Mouse (Mus musculus): ENCODE data around the gene Akt3.
A peak's percentile ranks its signal among the peaks of the same experiment; 100 is the strongest.

Gene Akt3

GRCm38 (mm10) chr1:177258034-177258342, at the start of gene Akt3:
Gene Akt3, minus strand, starts transcription at chr1:177258203.
- DNase-seq (ENCODE audit: low spot score): peak; percentile 18

GRCm38 (mm10) chr1:177307549-177307948, 49.5 kb upstream of the Akt3 start:
- no peak for DNase-seq (ENCODE audit: low spot score)

DNA sequence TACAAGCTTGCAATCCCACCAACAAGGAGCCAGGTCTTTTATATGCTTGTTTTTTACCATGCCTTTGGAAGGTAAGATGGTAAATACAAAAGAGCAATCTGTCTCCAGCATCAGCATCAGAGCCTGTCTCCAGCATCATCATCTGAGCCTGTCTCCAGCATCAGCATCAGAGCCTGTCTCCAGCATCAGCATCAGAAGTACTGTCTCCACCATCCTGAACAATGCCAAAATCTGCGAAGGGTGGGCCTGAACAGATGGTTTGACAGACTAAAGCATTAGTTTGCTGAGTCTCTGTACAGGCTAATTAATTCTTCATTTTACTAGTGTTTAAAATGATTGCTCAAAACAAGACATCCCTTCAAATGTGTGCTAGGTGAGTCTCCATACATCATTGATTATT, 40.2 kb upstream of the Akt3 start:
- DNase-seq (ENCODE audit: low spot score): no peak

- no peak for DNase-seq (ENCODE audit: low spot score)
Observed at GRCm38 (mm10) chr1:177286764-177287163, 28.8 kb upstream of the Akt3 start.

GRCm38 (mm10) chr1:177281925-177282324, 23.9 kb upstream of the Akt3 start:
- no peak for DNase-seq (ENCODE audit: low spot score)

DNA sequence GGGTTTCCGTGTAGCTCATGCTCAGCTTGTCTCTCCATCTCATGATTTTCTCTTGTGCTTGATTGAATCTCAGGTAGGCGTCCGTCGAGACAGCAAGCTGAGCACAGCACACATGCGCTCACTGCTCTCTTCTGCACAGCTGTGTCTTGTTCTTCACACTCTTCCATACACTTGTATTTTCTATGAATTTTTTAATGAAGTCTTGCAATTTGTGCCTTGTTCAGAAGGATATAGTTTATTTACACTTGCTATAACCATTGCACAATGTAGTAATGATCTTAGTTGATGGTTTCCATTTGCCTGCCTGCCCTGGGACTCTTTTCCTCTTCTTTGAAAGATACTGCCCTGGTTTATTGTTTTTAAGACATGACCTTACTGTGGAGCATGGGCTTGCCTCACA, 19.4 kb upstream of the Akt3 start:
- DNase-seq (ENCODE audit: low spot score): no peak

DNA sequence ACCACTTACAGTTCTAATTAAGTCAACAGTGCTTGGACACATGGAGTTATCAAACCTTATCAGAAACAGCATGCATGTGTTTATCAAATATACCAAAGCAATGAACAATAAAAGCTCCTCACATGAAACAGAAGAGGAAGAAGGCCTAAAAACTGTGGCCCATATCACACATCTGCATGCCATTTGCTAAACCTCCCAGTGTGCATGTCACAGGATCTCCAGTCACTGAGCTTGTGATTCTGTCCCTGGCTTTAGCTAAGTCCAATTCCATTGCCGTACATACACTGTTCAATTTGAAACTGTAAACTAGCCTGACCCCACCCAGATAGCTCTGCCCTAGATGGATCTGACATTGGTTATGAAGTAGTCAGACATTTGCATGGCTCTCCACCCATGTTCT, 9.6 kb upstream of the Akt3 start:
- DNase-seq (ENCODE audit: low spot score): no peak

DNA sequence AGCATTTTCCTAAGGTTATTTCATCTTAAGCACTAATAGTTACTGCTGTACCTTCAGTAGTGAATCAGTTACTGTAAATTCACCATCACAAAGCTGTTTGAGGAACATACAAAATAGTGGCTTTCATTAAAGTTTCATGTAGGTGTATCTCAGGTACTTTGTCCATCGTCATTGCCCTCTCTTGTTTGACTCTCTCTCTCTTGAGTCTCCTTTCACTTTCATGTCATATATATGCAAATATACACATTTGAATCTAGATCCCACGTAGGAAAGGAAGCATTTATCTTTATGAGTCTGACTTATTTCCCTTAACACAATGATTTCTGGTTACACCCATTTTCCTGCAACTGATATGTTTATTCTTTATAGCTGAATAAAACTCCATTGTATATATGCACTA, 4.9 kb upstream of the Akt3 start:
- no peak for DNase-seq (ENCODE audit: low spot score)

DNA sequence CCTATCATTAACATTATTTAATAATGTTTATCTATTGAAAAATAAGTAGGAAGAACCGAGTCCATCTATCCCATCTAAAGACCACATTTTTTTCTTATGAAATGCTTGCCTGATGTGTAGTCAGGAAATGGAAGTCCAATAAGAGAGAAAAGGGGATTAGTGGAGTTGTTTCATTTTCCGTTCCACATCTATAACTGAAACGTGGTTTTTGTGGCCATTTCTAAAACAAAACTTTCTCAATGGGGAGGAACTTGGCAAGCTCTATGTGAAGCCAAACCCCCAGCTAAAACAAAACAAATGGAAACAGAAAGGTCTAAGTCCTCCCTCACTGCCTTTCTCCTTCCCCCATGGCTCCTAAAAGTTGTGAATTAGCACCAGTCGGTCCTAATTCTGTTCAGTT, 2.8 kb upstream of the Akt3 start:
- DNase-seq (ENCODE audit: low spot score): no peak

GRCm38 (mm10) chr1:177259038-177259600, 1.1 kb upstream of the Akt3 start:
- DNase-seq (ENCODE audit: low spot score): no peak

DNA sequence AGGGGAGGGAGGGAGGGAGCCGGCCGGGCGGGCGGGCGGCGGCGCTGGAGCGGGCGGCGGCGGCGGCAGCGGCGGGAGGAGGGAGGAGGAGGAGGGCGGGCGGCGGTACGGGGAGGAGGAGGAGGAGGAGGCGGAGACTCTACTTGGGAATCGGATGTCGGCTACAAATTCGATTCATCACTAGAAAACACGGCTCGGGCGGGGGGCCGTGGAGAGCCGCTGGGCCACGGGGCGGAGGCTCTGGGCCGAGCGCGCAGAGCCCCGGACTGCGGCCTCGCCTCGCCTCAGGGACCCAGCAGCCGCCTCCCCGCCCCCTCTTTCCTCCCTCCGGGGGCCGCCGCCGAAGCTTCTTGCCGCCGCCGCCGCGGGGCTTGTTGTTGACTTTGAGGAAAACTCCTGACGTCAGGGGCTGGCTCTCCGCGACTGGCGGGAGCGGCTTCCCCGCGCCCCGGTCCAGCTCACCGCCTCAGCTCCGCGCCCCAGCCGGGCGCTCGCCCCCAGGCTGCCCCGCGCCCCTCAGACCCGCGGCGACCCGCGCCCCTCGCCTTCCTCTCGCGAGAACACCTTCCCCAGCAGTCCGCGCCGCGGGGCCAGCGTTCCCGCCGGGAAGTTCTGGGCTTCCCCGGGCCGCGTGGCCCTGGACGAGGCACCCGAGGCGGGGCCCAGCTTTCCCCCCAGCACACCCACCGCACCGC, 487 bp upstream of the Akt3 start:
- DNase-seq (ENCODE audit: low spot score): peak; percentile 60

DNA sequence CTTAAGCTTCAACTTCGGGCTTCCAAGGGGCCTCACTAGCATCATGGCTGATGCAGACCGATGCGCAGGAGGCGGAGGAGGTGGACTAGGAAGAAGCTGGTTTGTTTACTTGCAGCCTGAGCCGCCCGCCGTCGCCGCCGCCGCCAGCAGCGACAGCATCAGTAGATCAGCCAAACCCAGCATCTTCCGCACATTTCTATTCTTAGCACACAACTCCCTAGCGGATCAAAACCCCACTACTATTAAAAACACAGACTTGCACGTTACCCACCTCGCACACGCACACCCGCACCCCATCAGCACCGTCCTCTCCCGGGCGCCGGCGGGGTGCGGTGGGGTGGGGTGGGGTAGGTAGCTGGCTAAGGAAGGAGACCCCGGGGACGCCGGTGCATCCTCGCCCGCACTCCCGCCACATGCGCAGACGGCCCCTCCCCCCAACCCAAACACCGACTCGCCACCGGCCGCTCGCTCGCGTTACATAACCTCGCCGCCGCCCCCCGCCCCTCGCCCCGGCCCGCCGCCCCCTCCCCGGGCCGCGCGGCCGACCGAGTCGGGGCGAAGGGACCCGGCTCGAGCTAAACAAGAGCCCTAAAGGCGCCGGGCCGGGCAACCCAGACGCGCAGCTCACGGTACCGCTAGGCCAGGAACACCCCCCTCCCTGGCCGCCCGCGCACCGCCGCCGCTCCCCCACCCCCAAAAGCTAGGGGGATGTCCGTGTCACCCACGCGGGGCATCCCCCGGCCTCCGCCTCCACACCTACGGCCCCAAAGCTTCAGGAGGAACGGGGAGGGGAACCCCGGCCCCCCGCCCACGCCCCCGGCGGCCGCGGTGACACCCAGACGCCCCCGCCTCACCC, 597 bp downstream of the Akt3 start:
- DNase-seq (ENCODE audit: low spot score): peak; percentile 19

DNA sequence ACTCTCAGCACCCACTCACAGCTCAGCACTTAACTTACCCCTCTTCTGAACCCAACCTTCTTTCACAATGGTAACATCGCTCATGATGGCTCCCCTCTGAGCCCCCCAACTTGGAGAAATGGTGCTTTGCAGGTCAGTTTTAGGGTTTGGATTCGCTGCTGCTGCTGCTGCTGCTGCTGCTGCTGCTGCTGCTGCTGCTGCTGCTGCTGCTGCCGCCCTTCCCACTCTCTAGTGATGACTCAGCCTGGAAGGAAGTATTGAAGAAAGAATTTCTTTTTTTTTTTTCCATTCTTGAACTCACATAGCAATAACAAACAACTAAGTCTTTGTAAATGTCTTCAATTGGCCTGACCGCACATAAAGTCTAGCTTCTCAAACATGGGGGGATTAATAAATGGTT, 9.4 kb downstream of the Akt3 start:
- no peak for DNase-seq (ENCODE audit: low spot score)

DNA sequence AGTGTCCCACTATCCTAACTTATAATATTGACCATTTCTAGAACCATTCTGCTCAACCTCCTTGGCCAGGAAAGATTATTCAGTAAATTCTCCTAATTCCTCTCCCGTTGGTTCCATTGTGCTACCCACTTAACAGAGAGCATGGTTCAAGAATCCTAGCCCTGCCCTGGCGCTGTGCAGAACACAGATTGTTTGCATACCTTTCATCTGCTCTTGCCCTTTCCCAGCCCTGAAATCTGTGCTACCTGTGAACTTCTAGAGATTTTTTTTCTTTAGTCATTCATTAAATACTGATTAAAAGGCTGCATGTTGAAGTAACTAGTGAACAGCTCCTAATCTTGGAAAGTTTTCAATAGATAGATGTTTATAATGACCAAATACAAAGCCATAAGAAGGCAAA, 19.6 kb downstream of the Akt3 start:
- no peak for DNase-seq (ENCODE audit: low spot score)

GRCm38 (mm10) chr1:177236695-177237094, 21.3 kb downstream of the Akt3 start:
- no peak for DNase-seq (ENCODE audit: low spot score)

DNA sequence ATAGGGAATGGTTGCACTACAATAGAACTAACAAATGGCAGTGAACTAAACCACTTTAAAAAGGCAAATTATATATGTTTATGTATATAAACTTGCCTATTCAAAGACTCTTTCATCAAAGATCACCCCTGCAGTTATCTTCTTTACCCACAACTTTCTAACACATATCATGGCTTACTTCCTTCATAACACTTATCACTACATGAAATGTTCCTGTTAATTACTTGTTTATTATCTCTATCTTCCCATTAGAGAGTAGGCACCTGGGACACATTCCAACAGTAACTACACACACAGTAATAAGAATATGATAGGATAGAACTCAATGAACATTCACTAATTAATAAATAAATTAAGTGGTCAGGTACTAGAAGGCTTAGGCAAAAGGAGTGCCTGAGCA, 21.8 kb downstream of the Akt3 start:
- DNase-seq (ENCODE audit: low spot score): no peak

DNA sequence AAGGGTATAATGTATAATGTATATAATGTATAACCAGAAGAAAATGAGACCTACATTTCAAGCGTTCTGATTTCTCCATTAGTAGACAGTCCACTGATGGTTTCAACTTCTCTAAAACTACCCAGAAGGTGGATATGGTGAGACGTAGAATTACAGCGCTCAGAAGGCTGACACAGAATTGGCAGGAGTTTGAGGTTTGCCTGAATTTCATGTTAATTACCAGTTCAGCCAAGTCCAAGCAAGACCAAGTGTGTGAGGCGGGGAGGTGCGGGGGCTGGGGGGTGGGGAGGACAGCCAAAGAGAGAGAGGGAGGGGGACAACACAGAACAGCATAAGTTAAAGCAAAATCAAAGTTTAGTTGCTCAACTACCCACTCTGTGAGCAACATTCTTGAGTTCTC, 23.5 kb downstream of the Akt3 start:
- no peak for DNase-seq (ENCODE audit: low spot score)

GRCm38 (mm10) chr1:177231122-177231521, 26.9 kb downstream of the Akt3 start:
- DNase-seq (ENCODE audit: low spot score): no peak

GRCm38 (mm10) chr1:177198978-177199377, 59.0 kb downstream of the Akt3 start:
- no peak for DNase-seq (ENCODE audit: low spot score)

DNA sequence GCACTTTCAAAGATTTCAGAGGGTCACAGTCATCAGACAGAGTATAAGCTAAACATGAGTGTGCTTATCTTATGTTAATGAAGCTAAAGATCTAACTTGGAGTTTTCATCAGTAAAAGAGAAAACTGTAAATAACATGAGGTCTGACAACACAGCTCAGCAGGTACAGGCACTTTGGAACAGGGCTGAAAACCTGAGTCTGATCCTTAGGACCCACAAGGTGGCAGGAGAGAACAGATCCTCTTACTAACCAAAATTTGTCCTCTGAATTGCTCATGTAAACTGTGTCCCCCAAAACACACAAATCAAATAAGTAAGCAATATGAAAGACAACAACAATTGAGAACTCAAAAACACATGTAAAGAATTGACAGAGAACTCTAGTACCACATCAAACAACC, 62.8 kb downstream of the Akt3 start:
- DNase-seq (ENCODE audit: low spot score): no peak

- DNase-seq (ENCODE audit: low spot score): no peak
Observed at GRCm38 (mm10) chr1:177194324-177194723, 63.7 kb downstream of the Akt3 start.

DNA sequence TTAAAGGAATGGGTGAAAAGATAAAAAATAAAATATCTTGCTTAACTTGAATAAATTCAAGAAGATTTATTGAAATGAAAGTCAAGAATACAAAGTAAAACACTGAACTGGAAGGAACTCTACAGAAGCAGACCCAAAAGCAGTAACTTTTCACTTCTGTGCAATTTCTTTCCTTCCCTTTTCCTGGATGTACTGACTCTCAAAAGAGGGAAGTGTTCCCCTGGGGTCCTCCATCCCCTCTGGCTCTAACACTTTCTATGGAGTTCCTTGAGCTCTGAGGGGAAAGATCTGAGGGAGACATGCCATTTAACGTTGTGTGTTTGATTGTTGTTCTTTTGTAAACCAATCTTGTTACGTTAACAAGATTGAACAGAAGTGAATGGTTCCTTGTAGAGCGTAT, 66.4 kb downstream of the Akt3 start:
- no peak for DNase-seq (ENCODE audit: low spot score)

GRCm38 (mm10) chr1:177190358-177190757, 67.6 kb downstream of the Akt3 start:
- no peak for DNase-seq (ENCODE audit: low spot score)

Data from ovary, postnatal 14 days (tissue).